Mouse (Mus musculus) kidney, adult 2 months (tissue): ENCODE data around the gene Fndc11.

ENCODE experiments used
- CTCF ChIP-seq: fragments of 200-500 bp; conservative IDR thresholded peaks from 2 replicates; pipeline ENCODE4 v1.5.1; 2011; ENCODE audit warnings: low read depth, mild to moderate bottlenecking, control low read depth, low read length, moderate library complexity, mixed read lengths; ENCODE audit not compliant: insufficient read depth, insufficient read length
- POLR2A ChIP-seq: fragments of 200-500 bp; IDR thresholded peaks from one replicate; pipeline ENCODE4 v1.6.1; 2011; ENCODE audit warnings: low read depth, low read length, control low read depth

GRCm38 (mm10) chr2:181218881-181219485, 830 bp upstream of the Fndc11 start:
- TF ChIP-seq POLR2A (no peak), CTCF (no peak)
